Mouse (Mus musculus) adrenal gland (tissue): ENCODE measurements around the gene Fbxw8.

Experiments
- intact Hi-C: fragments of 180-260 bp; cut with DNase I; formaldehyde crosslinking; loops from one replicate; pipeline ENCODE4 v1.15.1; 2025

Fbxw8 gene

GRCm38 (mm10) chr5:118108124-118108793 is 47.0 kb downstream of the Fbxw8 start:
- intact Hi-C loops, result no loop called here

GRCm38 (mm10) chr5:118106667-118107066 is 48.6 kb downstream of the Fbxw8 start:
- intact Hi-C loops, result no loop called here

- intact Hi-C loops, result no loop called here
These were observed 49.7 kb downstream of the Fbxw8 start for GRCm38 (mm10) chr5:118105536-118105935.

- intact Hi-C loops, result no loop called here
These were observed 55.3 kb downstream of the Fbxw8 start for GRCm38 (mm10) chr5:118099870-118100478.

GRCm38 (mm10) chr5:118099069-118099869 is 56.0 kb downstream of the Fbxw8 start:
- intact Hi-C loops, result no loop called here

GRCm38 (mm10) chr5:118096317-118096716 is 58.9 kb downstream of the Fbxw8 start:
- intact Hi-C loops, result no loop called here

- intact Hi-C loops, result no loop called here
These were observed 59.4 kb downstream of the Fbxw8 start for GRCm38 (mm10) chr5:118095849-118096248.

- intact Hi-C loops, result no loop called here
These were observed 59.8 kb downstream of the Fbxw8 start for GRCm38 (mm10) chr5:118095433-118095832.

- intact Hi-C loops, result no loop called here
These were observed 61.8 kb downstream of the Fbxw8 start for GRCm38 (mm10) chr5:118093321-118094035.

- intact Hi-C loops, result no loop called here
These were observed 64.4 kb downstream of the Fbxw8 start for GRCm38 (mm10) chr5:118090837-118091236.

- intact Hi-C loops, result no loop called here
These were observed 65.2 kb downstream of the Fbxw8 start for GRCm38 (mm10) chr5:118090101-118090500.

- intact Hi-C loops, result no loop called here
These were observed 66.2 kb downstream of the Fbxw8 start for GRCm38 (mm10) chr5:118089102-118089501.

- intact Hi-C loops, result no loop called here
These were observed 68.3 kb downstream of the Fbxw8 start for GRCm38 (mm10) chr5:118086956-118087355.

- intact Hi-C loops, result no loop called here
These were observed 70.0 kb downstream of the Fbxw8 start for GRCm38 (mm10) chr5:118085313-118085712.

GRCm38 (mm10) chr5:118084171-118084727 is 71.0 kb downstream of the Fbxw8 start:
- intact Hi-C loops, result no loop called here

- intact Hi-C loops, result no loop called here
These were observed 72.1 kb downstream of the Fbxw8 start for GRCm38 (mm10) chr5:118083060-118083638.

GRCm38 (mm10) chr5:118081996-118082395 is 73.3 kb downstream of the Fbxw8 start:
- intact Hi-C loops, result no loop called here

GRCm38 (mm10) chr5:118081374-118081949 is 73.8 kb downstream of the Fbxw8 start:
- intact Hi-C loops, result no loop called here

GRCm38 (mm10) chr5:118079839-118080250 is 75.4 kb downstream of the Fbxw8 start:
- intact Hi-C loops, result no loop called here

GRCm38 (mm10) chr5:118079354-118079753 is 75.9 kb downstream of the Fbxw8 start:
- intact Hi-C loops, result no loop called here

- intact Hi-C loops, result no loop called here
These were observed 76.7 kb downstream of the Fbxw8 start for GRCm38 (mm10) chr5:118078550-118078949.
